Mouse (Mus musculus): ENCODE measurements around the gene Oscp1. TPM values are rescaled to one million over a fixed set of nuclear protein-coding genes. Genes with fewer than 3 reads are reported as not detected.

The Oscp1 gene
- polyA plus RNA-seq, 1 experiment: not detected

- no peak for TF ChIP-seq FLI1 (IDR thresholded peaks at IDR 0.05; ENCODE audit: low read length)
- no peak for TF ChIP-seq GATA1 (IDR thresholded peaks at IDR 0.05; ENCODE audit: borderline replicate concordance, low read length)
- no peak overlapping the region for H3K4me3 ChIP-seq (replicated peaks)
- peaks cover 86% of the 10 kb centered on the region for H3K36me3 ChIP-seq (replicated peaks; ENCODE audit: low read length)
- no peaks in the 10 kb centered on the region for H3K9me3 ChIP-seq
- peaks cover 78% of the 10 kb centered on the region for H3K4me1 ChIP-seq
- no peaks in the 10 kb centered on the region for H3K27me3 ChIP-seq (replicated peaks)
Observed at GRCm38 (mm10) chr4:126118651-126119050, 60.3 kb downstream of the Oscp1 start.

GRCm38 (mm10) chr4:126119051-126119450 is 60.7 kb downstream of the Oscp1 start:
- no peak for TF ChIP-seq FLI1 (IDR thresholded peaks at IDR 0.05; ENCODE audit: low read length)
- no peak for TF ChIP-seq GATA1 (IDR thresholded peaks at IDR 0.05; ENCODE audit: borderline replicate concordance, low read length)
- Histone ChIP-seq H3K4me1 (peaks cover 74% of the 10 kb centered on the region), H3K4me3 (replicated peaks) (no peak overlapping the region), H3K27me3 (replicated peaks) (no peaks in the 10 kb centered on the region), H3K36me3 (replicated peaks; ENCODE audit: low read length) (peaks cover 88% of the 10 kb centered on the region), H3K9me3 (no peaks in the 10 kb centered on the region)

- no peak overlapping the region for H3K4me3 ChIP-seq (replicated peaks)
- TF ChIP-seq GATA1 (IDR thresholded peaks at IDR 0.05; ENCODE audit: borderline replicate concordance, low read length) (no peak), FLI1 (IDR thresholded peaks at IDR 0.05; ENCODE audit: low read length) (no peak)
- H3K4me1 ChIP-seq: peaks cover 64% of the 10 kb centered on the region
- no peaks in the 10 kb centered on the region for H3K27me3 ChIP-seq (replicated peaks)
- no peaks in the 10 kb centered on the region for H3K9me3 ChIP-seq
- peaks cover 89% of the 10 kb centered on the region for H3K36me3 ChIP-seq (replicated peaks; ENCODE audit: low read length)
Observed at GRCm38 (mm10) chr4:126120052-126120451, 61.7 kb downstream of the Oscp1 start.

- peaks cover 89% of the 10 kb centered on the region for H3K36me3 ChIP-seq (replicated peaks; ENCODE audit: low read length)
- no peaks in the 10 kb centered on the region for H3K9me3 ChIP-seq
- H3K4me3 ChIP-seq (replicated peaks): no peak overlapping the region
- TF ChIP-seq GATA1 (IDR thresholded peaks at IDR 0.05; ENCODE audit: borderline replicate concordance, low read length) (no peak), FLI1 (IDR thresholded peaks at IDR 0.05; ENCODE audit: low read length) (no peak)
- no peaks in the 10 kb centered on the region for H3K27me3 ChIP-seq (replicated peaks)
- peaks cover 59% of the 10 kb centered on the region for H3K4me1 ChIP-seq
Observed at GRCm38 (mm10) chr4:126120506-126120905, 62.1 kb downstream of the Oscp1 start.

- Histone ChIP-seq H3K4me1 (peaks cover 33% of the 10 kb centered on the region), H3K4me3 (replicated peaks) (no peak overlapping the region), H3K9me3 (no peaks in the 10 kb centered on the region), H3K27me3 (replicated peaks) (no peaks in the 10 kb centered on the region), H3K36me3 (replicated peaks; ENCODE audit: low read length) (peaks cover 89% of the 10 kb centered on the region)
- TF ChIP-seq FLI1 (IDR thresholded peaks at IDR 0.05; ENCODE audit: low read length) (no peak), GATA1 (IDR thresholded peaks at IDR 0.05; ENCODE audit: borderline replicate concordance, low read length) (no peak)
Observed at GRCm38 (mm10) chr4:126123309-126124040, 65.1 kb downstream of the Oscp1 start.

- H3K9me3 ChIP-seq: no peaks in the 10 kb centered on the region
- peaks cover 98% of the 10 kb centered on the region for H3K36me3 ChIP-seq (replicated peaks; ENCODE audit: low read length)
- TF ChIP-seq FLI1 (IDR thresholded peaks at IDR 0.05; ENCODE audit: low read length) (no peak), GATA1 (IDR thresholded peaks at IDR 0.05; ENCODE audit: borderline replicate concordance, low read length) (no peak)
- peaks cover 67% of the 10 kb centered on the region for H3K4me1 ChIP-seq
- H3K27me3 ChIP-seq (replicated peaks): no peaks in the 10 kb centered on the region
- no peak overlapping the region for H3K4me3 ChIP-seq (replicated peaks)
Observed at GRCm38 (mm10) chr4:126130502-126130901, 72.1 kb downstream of the Oscp1 start.

GRCm38 (mm10) chr4:126131290-126132121 is 73.1 kb downstream of the Oscp1 start:
- Histone ChIP-seq H3K36me3 (replicated peaks; ENCODE audit: low read length) (peaks cover 98% of the 10 kb centered on the region), H3K4me1 (peaks cover 66% of the 10 kb centered on the region), H3K27me3 (replicated peaks) (no peaks in the 10 kb centered on the region), H3K4me3 (replicated peaks) (peak overlapping the region; percentile 62), H3K9me3 (no peaks in the 10 kb centered on the region)
- no peak for TF ChIP-seq FLI1 (IDR thresholded peaks at IDR 0.05; ENCODE audit: low read length)
- no peak for TF ChIP-seq GATA1 (IDR thresholded peaks at IDR 0.05; ENCODE audit: borderline replicate concordance, low read length)

GRCm38 (mm10) chr4:126132636-126133264 is 74.4 kb downstream of the Oscp1 start:
- no peak overlapping the region for H3K4me3 ChIP-seq (replicated peaks)
- peaks cover 99% of the 10 kb centered on the region for H3K36me3 ChIP-seq (replicated peaks; ENCODE audit: low read length)
- no peak for TF ChIP-seq GATA1 (IDR thresholded peaks at IDR 0.05; ENCODE audit: borderline replicate concordance, low read length)
- TF ChIP-seq FLI1 (IDR thresholded peaks at IDR 0.05; ENCODE audit: low read length): no peak
- no peaks in the 10 kb centered on the region for H3K27me3 ChIP-seq (replicated peaks)
- peaks cover 75% of the 10 kb centered on the region for H3K4me1 ChIP-seq
- no peaks in the 10 kb centered on the region for H3K9me3 ChIP-seq

GRCm38 (mm10) chr4:126134236-126134635 is 75.9 kb downstream of the Oscp1 start:
- TF ChIP-seq GATA1 (IDR thresholded peaks at IDR 0.05; ENCODE audit: borderline replicate concordance, low read length): no peak
- TF ChIP-seq FLI1 (IDR thresholded peaks at IDR 0.05; ENCODE audit: low read length): no peak
- Histone ChIP-seq H3K36me3 (replicated peaks; ENCODE audit: low read length) (peaks cover 99% of the 10 kb centered on the region), H3K9me3 (no peaks in the 10 kb centered on the region), H3K4me1 (peaks cover 77% of the 10 kb centered on the region), H3K4me3 (replicated peaks) (no peak overlapping the region), H3K27me3 (replicated peaks) (no peaks in the 10 kb centered on the region)
